Mouse (Mus musculus) layer of hippocampus, postnatal 14 days (tissue): ENCODE data around the gene Rorb. TPM values are rescaled to one million over a fixed set of nuclear protein-coding genes. Genes with fewer than 3 reads are reported as not detected.
A peak's percentile ranks its signal among the peaks of the same experiment; 100 is the strongest.

Experiments
- DNase-seq, 2 experiments: peaks; one replicate each; pipeline ENCODE4 v3.0.0; 2021 to 2022; ENCODE audit warnings: low spot score in 2 of 2, mixed read lengths in 1 of 2
- long read RNA-seq, 2 experiments: library from polyadenylated mRNA; stranded (forward); transcript quantifications; one replicate each; pipeline ENCODE4 v2.0.0; 2021
- total RNA-seq, 2 experiments: library from RNA; stranded (reverse); gene quantifications; 2 replicates each; pipeline ENCODE4 v1.2.3; 2021

Rorb gene
- total RNA-seq, result 10 to 100 TPM; 16.4 to 17.2 TPM
- long read RNA-seq, experiment 1, result 0 reads
- long read RNA-seq, experiment 2, partial matches to known transcripts, result 2 of 4 reads
- long read RNA-seq, experiment 2, other reads (novel, unspliced or antisense), result 2 of 4 reads

GRCm38 (mm10) chr19:19110793-19111427, at the start of gene Rorb:
Rorb (minus strand) TSS chr19:19111196.
- peak; percentile 83 to 92 for DNase-seq

GRCm38 (mm10) chr19:19148847-19149246, 37.9 kb upstream of the Rorb start:
- no peak for DNase-seq

- DNase-seq, result no peak
These were observed 33.5 kb upstream of the Rorb start for GRCm38 (mm10) chr19:19144447-19144846.

- no peak for DNase-seq
These were observed 25.9 kb upstream of the Rorb start for GRCm38 (mm10) chr19:19136856-19137255.

- no peak for DNase-seq
These were observed 24.8 kb upstream of the Rorb start for GRCm38 (mm10) chr19:19135838-19136237.

- no peak for DNase-seq
These were observed 11.3 kb upstream of the Rorb start for GRCm38 (mm10) chr19:19122324-19122723.

- no peak for DNase-seq
These were observed 1.2 kb upstream of the Rorb start for GRCm38 (mm10) chr19:19112180-19112579.

GRCm38 (mm10) chr19:19111428-19112170, 603 bp upstream of the Rorb start:
- DNase-seq, result no peak

GRCm38 (mm10) chr19:19110011-19110768, 806 bp downstream of the Rorb start:
- peak; percentile 47 for DNase-seq

- DNase-seq, result no peak
These were observed 2.2 kb downstream of the Rorb start for GRCm38 (mm10) chr19:19108596-19109381.

GRCm38 (mm10) chr19:19104581-19104980, 6.4 kb downstream of the Rorb start:
- no peak for DNase-seq

GRCm38 (mm10) chr19:19097149-19097548, 13.8 kb downstream of the Rorb start:
- DNase-seq, result no peak

GRCm38 (mm10) chr19:19089427-19089826, 21.6 kb downstream of the Rorb start:
- no peak for DNase-seq

GRCm38 (mm10) chr19:19077880-19078279, 33.1 kb downstream of the Rorb start:
- no peak for DNase-seq

- DNase-seq, result no peak
These were observed 36.2 kb downstream of the Rorb start for GRCm38 (mm10) chr19:19074756-19075155.

GRCm38 (mm10) chr19:19058710-19059398, 52.1 kb downstream of the Rorb start:
- no peak for DNase-seq

GRCm38 (mm10) chr19:19058201-19058600, 52.8 kb downstream of the Rorb start:
- DNase-seq, result no peak

GRCm38 (mm10) chr19:19043138-19043537, 67.9 kb downstream of the Rorb start:
- DNase-seq, result peak in 1 of 2 experiments; percentile 31

- DNase-seq, result peak in 1 of 2 experiments; percentile 16
These were observed 70.2 kb downstream of the Rorb start for GRCm38 (mm10) chr19:19040800-19041199.
